Mouse (Mus musculus): Measurements from ENCODE around the gene Flg.

The Flg gene

GRCm38 (mm10) chr3:93273223-93273622, at the start of gene Flg:
Flg (plus strand) TSS chr3:93273523.
- DNase-seq (ENCODE audit: low spot score in 2 of 2): no peak

GRCm38 (mm10) chr3:93297542-93297941, 24.2 kb downstream of the Flg start:
- DNase-seq (ENCODE audit: low spot score in 2 of 2): no peak

- DNase-seq (ENCODE audit: low spot score in 2 of 2): no peak
These were observed 26.5 kb downstream of the Flg start for GRCm38 (mm10) chr3:93299832-93300231.

GRCm38 (mm10) chr3:93301896-93302295, 28.6 kb downstream of the Flg start:
- DNase-seq (ENCODE audit: low spot score in 2 of 2): no peak

- DNase-seq (ENCODE audit: low spot score in 2 of 2): no peak
These were observed 32.8 kb downstream of the Flg start for GRCm38 (mm10) chr3:93306142-93306541.

GRCm38 (mm10) chr3:93311371-93311770, 38.0 kb downstream of the Flg start:
- DNase-seq (ENCODE audit: low spot score in 2 of 2): no peak

- no peak for DNase-seq (ENCODE audit: low spot score in 2 of 2)
These were observed 41.1 kb downstream of the Flg start for GRCm38 (mm10) chr3:93314388-93314787.

GRCm38 (mm10) chr3:93319449-93319848, 46.1 kb downstream of the Flg start, which contains the start of gene Hrnr:
Hrnr (plus strand) TSS chr3:93319749.
- no peak for DNase-seq (ENCODE audit: low spot score in 2 of 2)

GRCm38 (mm10) chr3:93337749-93338148, 64.4 kb downstream of the Flg start:
- DNase-seq (ENCODE audit: low spot score in 2 of 2): no peak

GRCm38 (mm10) chr3:93340021-93340420, 66.7 kb downstream of the Flg start:
- DNase-seq (ENCODE audit: low spot score in 2 of 2): no peak
